Mouse (Mus musculus) adrenal gland, postnatal 4 days (tissue): ENCODE measurements at regions not wholly inside any gene's neighbourhood (a gene's known extent, or its start where the extent isn't known, plus 50 kb on each side); places are given as distances from the start of the nearest gene placed in this dataset.
A peak's percentile ranks its signal among the peaks of the same experiment; 100 is the strongest.
"Not testable (repeated sequence)": the region's sequence is repeated elsewhere in the genome, so short reads cannot be mapped to it uniquely, and the experiment has no call there.

Source experiments
- DNase-seq, 2 experiments: peaks; one replicate each; pipeline ENCODE4 v3.0.0; 2021 to 2022; ENCODE audit warnings: low spot score in 2 of 2, mixed read lengths in 2 of 2

DNA sequence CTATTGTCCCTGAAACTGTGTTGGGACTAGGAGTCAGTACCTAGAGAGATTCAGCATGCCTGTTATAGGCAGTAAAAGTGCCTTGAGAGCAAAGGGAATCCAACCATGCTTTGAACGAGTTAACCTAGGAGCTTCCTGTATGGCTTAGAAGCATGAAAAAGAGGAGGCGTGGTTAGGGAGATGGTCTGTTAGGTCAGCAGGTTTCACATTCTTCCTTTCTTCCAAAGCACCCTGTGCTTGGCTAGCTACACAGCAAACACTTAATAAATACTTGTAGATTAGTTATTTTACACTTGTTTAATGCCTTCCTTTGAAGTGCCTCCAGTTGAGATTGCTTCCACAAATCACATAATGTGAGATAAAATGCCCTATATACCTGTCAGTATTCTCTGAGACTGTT is 284.9 kb upstream of the Adgra3 start:
- no peak for DNase-seq

DNA sequence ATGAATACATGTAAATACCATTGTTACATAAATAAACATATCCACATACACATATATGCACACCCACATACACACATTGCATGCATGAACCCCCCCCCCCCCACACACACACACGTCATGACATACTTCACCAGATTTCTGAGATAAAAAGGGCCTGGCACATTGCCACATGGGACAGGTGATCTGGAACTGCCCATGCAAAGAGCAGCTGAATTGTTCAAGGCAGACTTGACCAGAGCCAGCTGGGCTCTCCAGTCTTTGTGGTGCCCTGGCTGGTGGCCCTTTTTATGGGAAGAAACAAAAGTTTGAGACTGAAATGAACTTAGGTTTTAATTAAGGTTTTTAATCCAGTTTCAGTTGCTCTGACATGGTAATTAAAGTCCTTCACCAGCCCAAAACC is 250.7 kb upstream of the Adgra3 start:
- DNase-seq, result no peak

DNA sequence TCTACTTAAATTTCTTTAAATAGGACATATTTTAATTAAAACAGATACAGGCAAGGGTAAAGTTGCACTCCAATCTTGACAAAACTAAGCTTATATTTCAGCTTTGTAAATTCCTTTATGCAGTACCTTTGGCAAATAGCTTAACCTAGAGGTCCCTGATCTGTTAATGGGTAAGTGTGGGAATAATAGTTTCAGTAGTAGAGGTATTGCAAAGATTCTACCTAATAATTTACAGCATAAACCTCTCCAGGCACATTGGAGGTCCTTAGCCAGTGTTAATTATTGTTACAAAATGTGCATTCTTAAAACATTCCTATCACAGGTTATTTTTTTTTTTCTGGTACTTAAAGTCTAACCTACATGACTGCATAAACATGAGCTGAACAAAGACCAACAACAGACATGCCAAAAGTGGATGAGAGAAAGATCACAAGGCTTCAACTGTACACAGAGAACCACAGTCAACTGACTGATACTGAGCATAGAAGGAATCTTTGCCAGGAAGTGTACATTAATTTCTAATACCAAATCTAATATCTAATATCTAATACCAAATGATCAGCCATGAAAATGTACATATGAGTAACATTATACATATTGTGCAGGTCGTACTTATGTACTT is 245.2 kb upstream of the Adgra3 start:
- no peak for DNase-seq

GRCm38 (mm10) chr5:50293794-50294193 is 235.0 kb upstream of the Adgra3 start:
- DNase-seq, result no peak

DNA sequence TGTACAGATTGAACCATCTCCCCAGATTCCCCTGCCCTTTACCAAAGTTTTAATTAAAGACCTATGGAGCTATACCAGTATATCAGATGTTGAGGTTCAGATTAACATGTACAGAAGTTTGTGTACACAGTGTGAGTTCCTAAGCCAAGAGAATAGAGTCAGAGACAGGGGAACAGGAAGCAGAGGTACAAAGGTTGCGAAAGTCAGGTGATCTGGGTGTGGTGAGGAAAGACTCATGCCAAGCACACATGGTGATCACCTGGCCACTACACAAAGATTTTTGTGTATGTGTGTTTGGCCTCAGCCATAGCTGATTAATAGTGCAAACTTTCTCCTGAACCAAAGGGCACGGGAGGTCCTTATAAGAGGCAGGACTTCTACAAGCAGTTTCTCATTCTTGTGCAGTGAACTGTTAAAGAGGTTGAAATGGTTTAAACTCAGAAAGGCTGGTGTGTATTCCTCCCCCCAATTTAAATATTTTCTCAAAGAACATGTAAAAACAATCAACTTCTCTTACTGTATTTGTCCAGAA is 232.1 kb upstream of the Adgra3 start:
- no peak for DNase-seq

DNA sequence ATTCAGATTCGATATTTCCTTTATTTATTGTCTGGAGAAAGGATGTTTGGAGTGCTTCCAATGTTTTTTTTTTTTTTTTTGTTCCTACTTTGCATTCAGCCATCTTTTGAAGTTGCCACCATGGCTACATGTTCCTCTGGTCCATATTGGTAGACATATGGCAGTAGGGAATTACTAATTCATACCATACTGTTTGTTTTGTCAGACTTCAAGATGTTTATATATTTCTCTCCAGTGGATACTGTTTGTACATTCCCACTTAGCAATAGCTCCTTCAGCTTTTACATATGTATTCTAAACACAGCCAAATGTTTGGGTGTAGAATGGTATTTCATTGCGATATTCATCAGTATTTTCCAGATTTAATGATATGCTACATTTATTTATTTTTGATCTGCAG is 201.6 kb upstream of the Adgra3 start:
- no peak for DNase-seq

DNA sequence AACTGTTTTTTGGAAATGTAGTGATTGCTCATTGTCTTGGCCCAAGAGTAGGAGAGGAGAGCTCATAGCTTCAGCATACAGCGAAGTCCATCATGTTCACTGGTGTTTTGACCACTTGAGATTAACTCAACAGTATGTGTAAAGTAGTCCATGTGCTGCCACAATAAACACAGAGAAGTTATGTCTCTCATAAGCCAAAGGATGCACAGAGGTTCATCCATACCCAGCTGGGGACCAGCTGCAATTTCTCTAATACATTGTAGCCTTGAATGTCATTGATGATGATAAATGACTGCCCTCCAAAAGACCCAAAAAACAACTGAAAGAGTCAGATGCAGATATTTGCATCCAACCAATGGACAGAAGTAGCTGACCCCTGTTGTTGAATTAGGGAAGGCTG is 199.2 kb upstream of the Adgra3 start:
- DNase-seq, result no peak

GRCm38 (mm10) chr5:50234111-50234510 is 175.3 kb upstream of the Adgra3 start:
- no peak for DNase-seq

DNA sequence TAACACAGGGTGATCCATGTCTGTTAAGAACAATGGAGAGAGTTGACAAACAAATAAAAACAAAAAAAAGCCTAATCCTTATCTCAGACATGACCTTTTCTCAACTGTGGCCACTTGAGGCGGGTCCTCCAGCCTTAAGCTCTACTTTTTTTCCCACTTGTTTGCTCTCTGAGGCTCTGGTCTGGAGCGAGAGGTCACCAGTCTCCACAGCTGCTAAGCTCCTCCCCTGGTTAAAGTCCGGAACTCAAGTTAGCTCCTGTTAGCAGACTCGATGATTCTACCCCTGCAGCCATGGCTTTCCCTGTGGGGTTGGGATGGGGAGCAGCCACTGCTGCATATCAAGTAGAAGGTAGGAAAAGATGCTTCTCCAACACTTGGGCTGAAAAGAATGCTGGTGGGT is 158.2 kb upstream of the Adgra3 start:
- DNase-seq, result no peak

- no peak for DNase-seq
Observed at GRCm38 (mm10) chr5:50215960-50216359, 157.2 kb upstream of the Adgra3 start.

GRCm38 (mm10) chr5:50202307-50203010 is 143.7 kb upstream of the Adgra3 start:
- DNase-seq, result no peak

GRCm38 (mm10) chr5:50196423-50196822 is 137.6 kb upstream of the Adgra3 start:
- DNase-seq, result no peak

DNA sequence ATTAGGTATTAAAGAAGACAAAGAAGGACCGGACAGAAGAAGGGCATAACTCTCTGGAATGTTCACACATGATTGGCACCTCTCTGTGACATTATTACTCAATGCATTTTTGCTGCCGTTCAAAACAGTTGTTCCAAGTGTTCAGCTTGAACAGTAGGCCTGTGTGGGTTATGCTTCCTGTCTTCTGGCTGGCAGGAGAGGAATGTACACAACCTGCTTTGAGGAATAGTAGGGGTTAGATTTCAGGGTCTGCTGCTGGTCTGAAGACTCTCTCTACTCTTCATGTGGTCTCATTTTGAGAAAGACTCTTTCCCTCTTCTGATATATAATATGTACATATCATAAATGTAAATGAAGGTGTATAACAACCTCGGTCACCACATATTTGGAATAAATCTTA is 137.2 kb upstream of the Adgra3 start:
- no peak for DNase-seq

DNA sequence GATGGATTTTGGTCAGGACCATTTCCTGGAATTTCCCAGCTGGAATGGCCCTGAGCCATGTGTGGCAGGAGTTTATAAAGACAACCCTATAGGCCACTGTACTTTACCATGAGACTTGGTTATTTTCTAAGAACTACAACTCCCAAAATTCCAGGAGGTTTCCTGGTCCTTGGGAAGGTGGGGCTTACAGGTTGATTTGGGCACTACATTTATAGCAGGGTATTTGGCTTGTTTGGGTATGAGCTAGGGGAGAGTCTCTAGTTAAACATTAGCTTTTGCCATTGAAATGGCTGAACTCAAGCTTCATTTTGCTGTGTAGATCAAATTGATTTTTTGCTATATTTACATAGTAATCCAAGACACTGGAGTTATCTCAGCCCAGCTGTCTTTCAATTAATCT is 130.6 kb upstream of the Adgra3 start:
- no peak for DNase-seq

DNA sequence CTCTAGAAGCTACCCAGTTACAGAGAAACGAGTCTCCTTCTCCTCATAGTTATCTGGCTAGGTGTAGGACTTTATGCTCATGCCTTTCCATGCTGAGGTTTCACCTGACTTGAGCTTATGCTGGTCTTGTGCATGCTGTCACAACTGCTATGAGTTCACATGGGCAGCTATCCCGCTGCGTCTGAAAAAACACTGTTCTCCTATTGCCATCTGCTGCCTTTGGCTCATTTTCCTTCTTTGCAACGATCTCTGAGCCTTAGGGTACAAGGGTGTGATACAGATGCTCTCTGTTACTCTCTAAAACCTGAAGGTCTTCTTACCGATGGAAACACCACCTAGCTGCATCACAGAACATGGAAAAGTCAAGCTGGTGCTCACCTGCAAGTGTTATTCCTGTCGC is 123.9 kb upstream of the Adgra3 start:
- no peak for DNase-seq

GRCm38 (mm10) chr5:50156557-50156956 is 97.8 kb upstream of the Adgra3 start:
- DNase-seq, result no peak

GRCm38 (mm10) chr5:50155170-50155860 is 96.5 kb upstream of the Adgra3 start:
- not testable (repeated sequence) for DNase-seq

GRCm38 (mm10) chr5:50146926-50147325 is 88.1 kb upstream of the Adgra3 start:
- DNase-seq, result peak; percentile 3 to 11

DNA sequence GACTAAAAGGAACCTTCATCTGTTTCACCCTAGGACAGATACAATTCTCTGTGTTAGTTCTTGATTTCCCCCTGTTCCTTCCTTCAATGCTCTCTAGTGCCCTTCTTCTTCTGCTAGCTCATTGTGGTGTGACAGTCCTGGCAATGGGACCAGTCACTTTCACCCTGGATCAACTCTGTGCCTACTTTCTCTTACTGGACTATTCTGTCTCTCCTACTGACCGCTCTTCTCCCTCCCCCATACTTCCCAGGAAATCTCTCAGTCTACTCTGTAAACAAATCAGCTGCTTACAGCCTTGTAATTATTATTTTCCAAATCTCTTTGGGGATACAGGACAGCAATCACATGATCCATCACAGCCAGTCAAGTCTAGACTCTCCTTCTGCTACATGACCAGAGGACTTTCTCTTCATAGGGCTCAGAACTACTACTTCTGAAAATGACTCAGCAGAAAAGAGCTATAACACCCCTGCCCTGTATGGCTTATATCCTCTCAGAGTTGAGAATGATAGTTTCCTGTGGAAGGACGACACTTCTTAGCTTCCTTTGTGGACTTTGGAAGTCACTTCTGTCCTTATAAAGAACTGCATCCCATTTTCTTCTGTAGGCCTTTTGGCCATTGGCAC is 86.8 kb upstream of the Adgra3 start:
- DNase-seq, result no peak

DNA sequence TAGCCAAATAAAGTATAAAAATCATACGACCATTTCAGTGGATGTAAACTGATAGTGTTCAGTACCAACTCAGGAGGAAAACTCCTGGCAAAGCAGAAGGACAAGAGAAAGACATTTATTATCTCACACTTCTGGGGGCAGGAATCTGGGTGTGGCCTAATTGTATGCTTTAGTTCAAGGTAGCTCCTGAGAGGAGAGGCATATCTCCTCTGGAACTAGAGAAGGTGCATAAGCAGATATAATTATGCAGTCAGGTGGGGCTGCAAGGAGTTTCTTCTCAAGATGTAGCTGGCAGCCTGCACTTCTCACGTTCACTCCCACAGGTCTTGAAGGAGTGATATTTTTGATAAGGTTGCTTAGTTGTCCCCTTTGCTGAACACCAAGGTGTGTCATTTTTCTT is 71.4 kb upstream of the Adgra3 start:
- no peak for DNase-seq

DNA sequence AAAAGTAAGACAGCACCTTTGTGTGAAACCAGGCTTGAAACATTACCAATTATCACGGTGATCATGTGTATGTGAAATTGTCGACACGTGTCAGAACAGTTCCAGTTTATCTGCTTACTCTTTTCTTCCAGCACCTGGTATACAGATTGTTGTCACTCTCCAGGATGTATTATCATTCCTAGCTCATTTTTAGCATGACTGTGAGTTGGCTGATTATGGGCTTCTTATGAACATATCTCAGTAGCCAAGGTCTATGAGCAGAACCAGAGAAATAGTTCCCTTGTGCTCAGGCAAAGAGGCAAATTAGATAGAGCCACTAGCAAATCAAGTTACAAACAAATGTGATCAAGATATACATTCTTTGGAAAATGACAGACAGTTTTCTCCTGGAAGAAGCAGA is 70.2 kb upstream of the Adgra3 start:
- DNase-seq, result no peak

- DNase-seq, result no peak
Observed at GRCm38 (mm10) chr5:50126594-50126993, 67.8 kb upstream of the Adgra3 start.
